Mouse (Mus musculus) urinary bladder, postnatal 14 days (tissue): Measurements from ENCODE around the gene Usp18.

Experiments used
- DNase-seq: peaks from one replicate; pipeline ENCODE4 v3.0.0; 2021; ENCODE audit warnings: low spot score

Gene Usp18

GRCm38 (mm10) chr6:121245127-121246036 is at the start of gene Usp18:
Usp18 (plus strand) TSS chr6:121245906.
- DNase-seq: peak; percentile 95

DNA sequence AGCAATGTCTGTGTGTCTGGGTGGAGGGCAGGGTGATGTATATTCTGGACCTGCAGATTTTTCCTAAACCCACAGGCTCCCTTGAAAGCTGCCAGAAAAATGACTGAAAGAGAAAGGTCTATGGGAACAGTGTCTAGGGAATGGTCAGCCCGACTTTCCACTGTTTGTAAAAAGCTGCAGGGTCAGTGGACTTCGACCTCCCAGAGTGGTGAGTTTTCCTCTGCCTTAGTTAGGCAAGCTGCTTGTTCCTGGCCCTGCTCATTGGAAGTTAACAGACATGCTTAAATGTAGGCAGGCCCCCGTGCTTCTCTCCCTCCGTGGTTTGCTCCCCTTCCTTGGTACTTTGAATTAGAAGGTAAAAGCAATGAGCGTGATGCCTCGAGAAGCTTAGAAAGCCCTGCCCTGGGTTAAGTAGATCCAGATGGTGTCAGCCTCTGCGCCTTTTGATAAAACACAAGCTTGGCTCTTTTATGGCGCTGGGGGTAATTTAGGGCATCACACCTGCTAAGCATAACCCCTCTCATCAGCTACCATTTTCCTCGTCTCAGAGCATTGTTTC is 47.8 kb upstream of the Usp18 start:
- no peak for DNase-seq

DNA sequence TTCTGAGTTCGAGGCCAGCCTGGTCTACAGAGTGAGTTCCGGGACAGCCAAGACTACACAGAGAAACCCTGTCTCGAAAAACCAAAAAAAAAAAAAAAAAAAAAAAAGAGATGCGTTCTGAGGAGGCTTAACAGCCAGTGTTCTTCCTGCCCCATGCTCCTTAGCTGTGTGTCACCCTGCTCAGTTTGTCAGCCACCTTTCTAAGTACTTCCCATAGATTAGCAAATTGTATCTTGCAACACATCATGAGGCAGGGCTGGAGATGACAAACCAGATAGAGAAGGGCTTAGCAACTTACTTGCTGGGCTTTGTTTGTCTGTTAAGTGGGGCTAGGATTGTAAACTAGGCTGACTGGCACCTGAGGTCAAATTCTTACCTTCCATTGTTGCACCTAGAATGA is 45.2 kb upstream of the Usp18 start:
- no peak for DNase-seq

GRCm38 (mm10) chr6:121202026-121202425 is 43.7 kb upstream of the Usp18 start:
- DNase-seq: no peak

DNA sequence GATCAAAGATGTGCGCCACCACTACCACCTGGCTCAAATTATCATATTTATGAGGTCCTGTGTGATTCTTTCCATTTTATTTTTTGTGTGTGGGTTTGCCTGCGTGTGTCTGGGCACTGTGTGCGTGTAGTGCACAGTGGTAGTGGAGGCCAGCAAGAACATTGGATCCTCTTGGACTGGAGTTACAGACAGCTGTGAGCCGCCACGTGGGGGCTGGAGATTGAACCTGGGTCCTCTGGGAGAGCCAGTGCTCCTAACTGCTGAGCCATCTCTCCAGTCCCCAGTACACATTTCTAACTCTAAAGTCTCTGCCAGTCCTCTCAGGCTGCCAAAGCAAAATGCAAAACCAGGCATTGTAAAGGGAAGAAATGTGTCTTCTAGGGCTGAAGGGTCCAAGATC is 39.2 kb upstream of the Usp18 start:
- DNase-seq: no peak

DNA sequence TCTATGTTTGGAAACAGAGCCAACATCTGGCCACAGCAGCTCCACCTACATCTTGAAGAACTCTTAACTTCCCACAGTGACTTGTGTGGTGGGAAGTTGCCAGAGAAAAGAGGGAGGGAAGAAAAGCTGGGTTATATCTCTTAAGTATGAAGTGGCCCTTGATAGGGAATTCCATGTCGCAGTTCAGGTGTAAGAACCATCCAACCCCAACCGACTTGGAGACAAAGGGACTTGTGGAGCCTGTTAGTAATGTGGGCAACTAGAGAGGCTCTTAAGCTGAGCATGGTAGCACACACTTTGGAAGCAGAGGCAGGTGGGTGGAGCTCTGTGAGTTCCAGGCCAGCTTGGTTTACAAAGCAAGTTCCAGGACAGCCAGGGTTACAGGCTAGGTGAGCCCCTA is 36.1 kb upstream of the Usp18 start:
- no peak for DNase-seq

DNA sequence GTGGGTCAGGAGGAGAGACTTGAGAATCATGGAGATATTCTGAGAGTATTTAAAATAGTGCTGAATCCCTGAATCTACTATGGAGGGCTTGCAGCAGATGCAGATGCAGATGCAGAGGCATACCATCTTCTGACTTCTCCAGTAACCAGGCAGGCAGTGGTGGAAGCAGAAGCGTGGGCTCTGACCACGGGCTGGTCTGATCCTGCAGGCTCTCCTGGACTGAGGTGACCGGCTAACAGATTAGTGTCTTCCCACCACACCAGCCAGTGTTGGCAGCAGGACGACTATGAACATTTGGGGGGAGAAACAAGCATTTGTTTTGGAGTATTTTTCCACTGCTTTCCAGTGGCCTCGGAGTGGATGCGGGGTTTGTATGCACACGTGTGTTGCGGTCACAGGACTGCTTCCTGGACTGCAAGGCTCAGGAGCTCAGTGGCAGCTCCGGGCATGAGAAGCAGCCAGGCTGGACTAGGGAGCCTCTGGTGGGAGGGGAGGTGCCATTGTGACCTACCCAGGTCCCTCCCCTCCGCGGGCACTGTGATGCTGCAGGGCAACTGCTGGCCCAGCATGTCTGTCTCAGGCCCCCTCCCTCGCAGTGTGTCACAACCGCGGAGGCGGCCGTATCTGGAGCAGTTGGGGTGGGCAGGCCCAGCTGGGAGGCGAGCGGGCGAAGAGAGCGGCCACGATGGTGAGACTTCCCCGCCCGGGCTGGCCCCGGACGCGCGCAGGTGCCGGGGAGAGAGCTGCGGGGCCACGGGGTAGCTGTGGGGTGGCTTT is 35.4 kb upstream of the Usp18 start, which contains the start of gene Tuba8:
Gene Tuba8, plus strand, starts transcription at position 548 of the 777 bp plus-strand sequence.
- peak; percentile 56 for DNase-seq

GRCm38 (mm10) chr6:121210926-121211289 is 34.8 kb upstream of the Usp18 start:
- no peak for DNase-seq

DNA sequence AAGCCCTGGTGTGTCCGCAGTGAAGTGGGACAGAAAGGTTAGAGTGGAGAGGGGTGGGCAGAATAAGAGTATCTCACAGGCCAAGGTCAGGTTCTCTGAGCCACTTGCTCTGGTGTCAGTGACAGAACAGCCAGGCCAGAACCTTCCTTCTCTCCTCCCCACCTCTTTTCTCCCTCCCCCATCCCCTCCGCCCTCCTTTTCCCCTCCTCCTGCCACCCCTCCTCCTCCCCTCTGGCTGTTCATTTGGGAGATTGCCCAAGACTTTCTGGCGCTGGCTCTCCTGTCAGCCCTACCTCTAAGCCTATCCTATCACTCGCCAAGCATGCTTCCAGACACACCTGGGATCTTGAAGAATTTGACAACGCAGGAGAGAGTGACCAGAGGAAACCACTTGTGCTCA is 34.0 kb upstream of the Usp18 start:
- DNase-seq: no peak

DNA sequence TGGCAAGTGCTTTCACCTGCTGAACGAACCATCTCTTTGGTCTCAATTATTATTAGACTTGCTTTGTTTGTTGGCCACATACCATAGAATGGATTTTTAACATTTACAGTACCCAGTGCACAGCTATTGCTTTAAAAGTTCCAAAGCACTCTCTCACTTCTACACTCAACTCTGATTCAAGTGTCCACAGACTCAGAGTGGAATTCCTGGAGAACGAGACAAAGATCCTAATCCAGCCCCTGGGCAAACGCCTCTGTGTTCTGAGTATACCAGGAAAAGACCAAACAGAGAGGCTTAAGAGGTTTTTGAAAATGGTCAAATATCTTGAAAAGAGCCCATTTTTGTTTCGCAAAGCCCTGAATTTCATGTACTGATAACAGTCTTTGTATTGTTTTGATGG is 32.7 kb upstream of the Usp18 start:
- no peak for DNase-seq

GRCm38 (mm10) chr6:121214221-121214620 is 31.5 kb upstream of the Usp18 start:
- DNase-seq: no peak

DNA sequence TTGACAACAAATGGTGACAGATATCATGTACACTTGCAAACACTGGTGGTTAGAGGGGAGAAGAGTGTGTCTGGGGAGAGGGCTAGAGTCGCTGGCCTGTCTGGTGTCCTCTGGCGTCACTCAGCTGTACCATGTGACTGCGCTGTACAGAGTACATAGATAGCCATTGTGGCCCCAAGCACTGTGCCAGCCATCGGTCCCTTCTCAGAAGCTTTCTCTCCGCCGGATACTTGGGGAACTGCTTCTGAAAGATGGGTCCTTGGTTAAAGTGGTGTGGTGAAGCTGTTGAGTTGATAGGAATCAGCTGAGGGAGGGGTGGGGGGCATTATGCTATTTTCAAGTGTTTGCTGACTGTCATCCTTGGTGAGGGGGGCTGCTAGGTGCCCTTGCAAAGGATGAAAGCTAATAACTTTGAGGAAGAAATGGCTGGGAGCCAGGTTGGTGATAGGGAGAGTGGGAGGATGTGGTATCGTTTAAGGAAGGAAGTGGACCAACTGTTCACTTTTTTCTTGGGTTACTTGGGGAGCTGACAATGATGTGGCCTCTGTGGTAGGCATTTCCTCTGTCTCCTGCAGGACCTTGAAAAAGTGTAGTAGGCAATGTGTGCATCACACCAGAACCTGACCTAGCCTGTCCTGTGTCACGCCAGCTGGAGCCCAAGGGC is 30.9 kb upstream of the Usp18 start:
- no peak for DNase-seq

- no peak for DNase-seq
Measured at GRCm38 (mm10) chr6:121215336-121215735, 30.4 kb upstream of the Usp18 start.

DNA sequence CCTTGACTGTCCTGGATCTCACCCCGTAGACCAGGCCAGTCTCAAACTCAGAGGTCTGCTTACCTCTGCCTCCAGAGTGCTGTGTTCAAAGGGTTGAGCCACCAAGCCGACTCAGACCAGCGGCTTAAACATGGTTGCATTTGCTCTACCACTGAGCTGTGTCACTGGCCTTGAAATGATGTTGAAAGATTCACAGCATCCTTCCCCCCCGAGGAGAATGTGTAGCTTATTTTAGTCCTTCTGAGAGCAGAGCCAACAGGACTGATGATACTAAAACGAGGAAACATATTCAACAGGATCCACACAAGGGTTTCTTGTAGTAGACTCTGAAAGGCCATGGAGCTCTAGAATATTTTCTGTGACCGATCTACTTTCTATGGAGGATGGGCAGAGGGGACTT is 29.8 kb upstream of the Usp18 start:
- DNase-seq: no peak

GRCm38 (mm10) chr6:121216589-121217255 is 29.0 kb upstream of the Usp18 start:
- DNase-seq: no peak

DNA sequence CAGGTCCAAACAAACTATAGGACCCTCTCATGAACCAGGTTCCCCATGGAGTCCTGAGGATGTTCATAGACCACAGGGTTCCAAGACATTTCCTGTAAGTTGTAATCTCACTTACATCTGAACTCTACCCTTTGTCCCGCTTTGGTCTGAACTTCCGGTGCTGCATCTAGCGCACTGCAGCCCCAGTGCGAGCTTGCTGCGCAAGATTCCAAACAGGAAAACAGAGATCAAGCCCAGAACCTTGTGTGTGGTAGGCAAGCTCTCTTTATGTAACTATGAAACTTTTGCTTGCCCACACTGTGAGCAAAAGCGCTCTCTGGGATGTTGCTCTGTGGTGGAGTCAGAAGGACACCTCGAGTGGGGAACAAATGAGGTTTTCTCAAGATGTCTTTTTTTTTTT is 27.7 kb upstream of the Usp18 start:
- no peak for DNase-seq

GRCm38 (mm10) chr6:121219406-121219805 is 26.3 kb upstream of the Usp18 start:
- no peak for DNase-seq

DNA sequence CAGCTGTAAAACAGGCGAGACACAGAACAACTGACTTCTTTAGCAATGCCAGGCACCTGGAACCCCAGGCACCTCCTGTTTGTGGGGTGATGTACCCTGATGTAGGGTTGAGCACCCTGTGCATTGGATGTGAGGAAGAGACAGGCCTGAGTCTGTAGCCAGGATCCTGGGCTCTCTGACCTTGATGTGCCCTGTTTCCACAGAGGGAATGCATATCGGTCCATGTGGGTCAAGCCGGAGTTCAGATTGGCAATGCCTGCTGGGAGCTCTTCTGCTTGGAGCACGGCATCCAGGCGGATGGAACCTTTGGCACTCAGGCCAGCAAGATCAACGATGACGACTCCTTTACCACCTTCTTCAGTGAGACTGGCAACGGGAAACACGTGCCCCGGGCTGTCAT is 25.5 kb upstream of the Usp18 start:
- no peak for DNase-seq

DNA sequence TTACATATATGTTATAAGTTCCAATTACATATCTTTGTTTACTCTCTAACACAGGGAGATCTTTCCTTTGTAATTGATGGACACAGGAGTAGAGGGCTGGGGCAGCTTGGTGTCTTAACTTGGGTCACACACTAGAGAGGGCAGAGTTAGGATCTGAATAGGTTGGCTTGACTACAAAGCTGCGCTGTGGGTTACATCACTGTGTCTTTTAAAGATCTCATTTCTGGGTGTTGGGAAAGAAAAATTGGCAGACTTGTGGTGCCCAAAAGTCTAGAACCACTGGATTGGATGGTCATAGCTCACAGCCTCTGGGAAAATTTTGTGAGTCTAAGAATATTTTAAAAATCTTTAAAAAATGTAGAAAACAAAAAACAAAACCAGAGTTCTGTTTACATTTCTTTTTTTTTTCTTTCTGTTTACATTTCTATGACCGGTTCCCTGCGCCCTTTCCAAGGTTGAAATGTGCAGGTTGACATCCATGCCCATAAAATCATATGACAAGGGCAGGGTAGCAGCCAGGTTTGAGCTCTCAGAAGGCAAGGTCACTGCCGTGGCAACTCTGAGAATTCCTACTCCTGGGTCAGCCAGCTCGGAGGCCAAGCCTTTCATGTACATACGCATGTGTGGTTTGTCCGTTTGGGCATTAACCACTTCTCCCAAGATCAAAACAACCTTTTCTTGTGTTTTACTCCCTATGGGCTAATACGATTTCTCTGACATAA is 23.7 kb upstream of the Usp18 start:
- no peak for DNase-seq

DNA sequence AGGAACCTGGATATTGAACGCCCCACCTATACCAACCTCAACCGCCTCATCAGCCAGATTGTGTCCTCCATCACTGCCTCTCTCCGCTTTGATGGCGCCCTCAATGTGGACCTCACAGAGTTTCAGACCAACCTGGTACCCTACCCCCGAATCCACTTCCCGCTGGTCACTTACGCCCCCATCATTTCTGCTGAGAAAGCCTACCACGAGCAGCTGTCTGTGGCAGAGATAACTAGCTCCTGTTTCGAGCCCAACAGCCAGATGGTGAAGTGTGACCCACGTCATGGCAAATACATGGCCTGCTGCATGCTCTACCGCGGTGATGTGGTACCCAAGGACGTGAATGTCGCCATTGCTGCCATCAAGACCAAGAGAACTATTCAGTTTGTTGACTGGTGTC is 22.7 kb upstream of the Usp18 start:
- DNase-seq: no peak

DNA sequence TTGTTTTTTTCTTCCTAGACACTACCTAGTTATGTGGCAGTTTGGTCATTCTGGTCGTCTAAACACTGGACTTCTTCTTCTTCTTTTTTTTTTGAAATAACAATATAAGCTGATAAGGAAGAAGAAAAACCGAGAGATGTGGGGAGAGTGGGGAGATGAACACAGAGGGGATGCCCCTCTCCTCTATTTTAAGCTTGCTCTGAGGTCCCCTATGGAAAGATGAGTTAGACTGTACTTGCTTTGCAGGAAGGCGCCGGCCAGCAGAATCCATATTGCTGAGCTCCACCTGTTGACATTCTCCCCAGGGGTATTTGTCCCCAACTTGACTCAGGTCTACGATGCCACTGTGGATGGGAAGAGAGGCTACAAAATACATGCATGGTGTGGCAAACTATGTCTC is 21.6 kb upstream of the Usp18 start:
- DNase-seq: no peak
